Mouse (Mus musculus): ENCODE data around the gene Arid3c. TPM values are rescaled to one million over a fixed set of nuclear protein-coding genes. Genes with fewer than 3 reads are reported as not detected.
A peak's percentile ranks its signal among the peaks of the same experiment; 100 is the strongest.

The Arid3c gene
- polyA plus RNA-seq, 1 experiment from 2014 or later: 0.47 TPM

DNA sequence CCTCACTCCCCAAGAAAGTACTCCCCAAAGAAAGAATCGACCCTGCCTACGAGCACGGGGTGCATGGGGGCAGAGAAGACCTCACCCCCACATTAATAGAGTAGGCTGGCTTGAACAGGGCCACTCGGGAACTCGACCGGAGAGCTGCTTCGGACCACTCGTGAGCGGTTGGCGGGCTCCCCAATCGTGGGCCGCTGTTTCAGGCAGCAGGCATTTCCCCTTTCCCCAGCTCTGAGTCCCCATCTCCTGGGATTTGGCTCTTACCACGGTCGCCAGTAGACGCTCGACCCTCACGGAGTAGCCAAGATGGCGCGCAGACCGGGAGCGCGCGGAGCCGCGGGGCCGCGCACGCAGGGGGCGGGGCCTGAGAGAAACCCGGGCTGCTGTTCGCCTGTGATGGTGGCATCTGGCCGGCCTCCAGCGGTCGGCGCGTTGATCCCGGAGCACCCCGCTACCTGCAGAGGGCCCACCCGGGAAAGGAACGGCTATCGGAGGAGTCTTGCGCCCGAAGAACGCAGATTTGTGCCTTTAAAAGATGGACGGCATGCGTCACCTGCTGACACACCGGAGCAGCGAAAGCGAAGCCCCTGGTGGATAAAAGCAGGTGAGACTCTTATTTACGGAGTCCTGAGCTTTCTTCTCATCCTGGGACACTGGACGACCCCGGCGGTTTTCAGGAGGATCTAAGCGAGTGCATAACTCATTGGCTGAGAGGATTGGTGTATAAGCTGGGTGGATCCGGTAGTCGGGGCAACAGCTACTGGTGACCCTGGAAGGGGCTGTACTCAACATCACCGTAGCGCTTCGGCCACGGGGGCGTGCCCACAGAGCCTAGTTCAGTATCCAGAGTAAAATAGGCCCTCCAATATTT is 17.5 kb downstream of the Arid3c start, which contains the start of gene Rpp25l:
Rpp25l (minus strand) TSS at position 338 of the 871 bp plus-strand sequence.
- Histone ChIP-seq H3K9ac (replicated peaks; ENCODE audit: low read length) (peak within 1 kb of the TSS; percentile 84), H3K27ac (replicated peaks; ENCODE audit: low read depth, low read length) (peak within 1 kb of the TSS; percentile 78), H3K27me3 (ENCODE audit: control insufficient read depth, insufficient read depth, low read length) (no peaks in the 10 kb centered on the region), H3K4me3 (replicated peaks; ENCODE audit: low read depth, low read length) (peak within 1 kb of the TSS; percentile 79), H3K36me3 (ENCODE audit: control insufficient read depth, insufficient read depth, low read length) (peaks cover 30% of the 10 kb centered on the region), H3K9me3 (ENCODE audit: control insufficient read depth, low read length) (no peaks in the 10 kb centered on the region), H3K4me2 (ENCODE audit: low read length) (peak within 1 kb of the TSS; percentile 96), H3K4me1 (ENCODE audit: control insufficient read depth, insufficient read depth, low read length) (peaks cover 18% of the 10 kb centered on the region)
- WGBS: under 1% methylated on average over 61 of the region's 61 CpGs
- DNase-seq (peak; percentile 94), ATAC-seq (ENCODE audit: low FRiP score, low TSS enrichment) (peak; percentile 81)

DNA sequence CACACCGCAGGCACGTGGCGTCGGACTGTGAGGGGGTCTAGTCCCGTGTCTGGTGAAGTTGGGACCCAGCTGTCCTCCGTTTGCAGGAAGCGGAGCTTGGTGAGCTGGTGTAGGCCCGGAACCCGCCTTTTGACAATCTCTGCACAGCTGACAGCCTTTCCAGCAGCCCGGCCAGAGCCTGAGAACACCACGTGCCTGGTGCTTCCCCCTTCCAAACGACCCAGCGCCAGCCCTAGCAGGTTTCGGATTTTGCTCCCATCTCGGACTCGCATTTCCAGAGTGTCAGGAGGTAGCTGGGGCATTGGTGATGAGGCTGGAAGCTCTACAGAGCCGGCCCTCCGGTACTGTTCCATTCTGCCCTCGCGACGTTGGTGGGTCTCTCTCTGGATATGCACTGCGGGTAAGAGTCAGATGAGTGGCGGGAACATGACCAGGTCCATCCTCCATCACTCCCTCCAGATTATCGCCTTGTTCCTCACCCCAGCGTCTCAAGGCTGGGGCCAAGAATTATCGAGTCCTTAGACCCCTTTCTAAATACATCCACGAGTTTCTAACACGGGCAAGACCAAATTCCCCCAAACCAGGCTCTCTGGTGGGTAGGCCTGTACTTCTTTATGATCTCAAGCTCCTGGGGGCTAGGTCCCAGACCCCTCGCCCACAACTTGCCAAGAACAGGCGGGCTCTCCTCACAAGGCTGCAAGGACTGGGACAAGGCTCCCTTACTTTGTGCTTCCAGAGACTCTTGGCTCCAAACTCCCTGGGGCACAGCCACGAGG is 18.3 kb downstream of the Arid3c start:
- peak overlapping the region; percentile 84 for H3K9ac ChIP-seq (replicated peaks; ENCODE audit: low read length)
- no peaks in the 10 kb centered on the region for H3K9me3 ChIP-seq (ENCODE audit: control insufficient read depth, low read length)
- no peak; the same call in 1 of the 2 replicates for ATAC-seq (ENCODE audit: low FRiP score, low TSS enrichment)
- 42% methylated on average over 31 of the region's 31 CpGs for WGBS
- peak overlapping the region; percentile 78 for H3K27ac ChIP-seq (replicated peaks; ENCODE audit: low read depth, low read length)
- H3K36me3 ChIP-seq (ENCODE audit: control insufficient read depth, insufficient read depth, low read length): peaks cover 23% of the 10 kb centered on the region
- no peak for DNase-seq
- H3K4me1 ChIP-seq (ENCODE audit: control insufficient read depth, insufficient read depth, low read length): peaks cover 22% of the 10 kb centered on the region
- H3K4me3 ChIP-seq (replicated peaks; ENCODE audit: low read depth, low read length): peak overlapping the region; percentile 79
- no peaks in the 10 kb centered on the region for H3K27me3 ChIP-seq (ENCODE audit: control insufficient read depth, insufficient read depth, low read length)
- peak overlapping the region; percentile 96 for H3K4me2 ChIP-seq (ENCODE audit: low read length)

GRCm38 (mm10) chr4:41711705-41712375 is 19.1 kb downstream of the Arid3c start:
- peak overlapping the region; percentile 79 for H3K4me3 ChIP-seq (replicated peaks; ENCODE audit: low read depth, low read length)
- no peaks in the 10 kb centered on the region for H3K27me3 ChIP-seq (ENCODE audit: control insufficient read depth, insufficient read depth, low read length)
- DNase-seq (no peak), ATAC-seq (ENCODE audit: low FRiP score, low TSS enrichment) (no peak)
- no peaks in the 10 kb centered on the region for H3K9me3 ChIP-seq (ENCODE audit: control insufficient read depth, low read length)
- peaks cover 29% of the 10 kb centered on the region for H3K4me1 ChIP-seq (ENCODE audit: control insufficient read depth, insufficient read depth, low read length)
- peak overlapping the region; percentile 96 for H3K4me2 ChIP-seq (ENCODE audit: low read length)
- WGBS: 72% methylated on average over 16 of the region's 16 CpGs
- peak overlapping the region; percentile 84 for H3K9ac ChIP-seq (replicated peaks; ENCODE audit: low read length)
- H3K27ac ChIP-seq (replicated peaks; ENCODE audit: low read depth, low read length): no peak overlapping the region
- peaks cover 15% of the 10 kb centered on the region for H3K36me3 ChIP-seq (ENCODE audit: control insufficient read depth, insufficient read depth, low read length)

DNA sequence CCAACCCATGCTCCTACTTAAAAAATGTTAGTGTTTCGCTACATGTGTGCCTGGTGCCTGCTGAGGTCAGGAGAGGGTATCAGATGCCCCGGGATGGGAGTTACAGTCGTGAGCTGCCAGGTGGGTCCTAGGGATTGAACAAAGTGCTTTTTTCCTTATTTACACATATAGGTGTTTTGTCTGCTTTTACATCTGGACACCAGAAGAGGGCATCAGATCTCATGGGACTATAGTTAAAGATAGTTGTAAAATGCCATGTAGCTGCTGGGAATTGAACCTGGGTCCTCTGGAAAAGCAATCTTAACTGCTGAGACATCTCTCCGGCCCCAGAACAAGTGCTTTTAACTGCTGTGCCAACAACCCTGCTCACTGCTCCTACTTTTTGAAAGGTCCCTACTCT is 20.7 kb downstream of the Arid3c start:
- no peak for ATAC-seq (ENCODE audit: low FRiP score, low TSS enrichment)
- Histone ChIP-seq H3K27me3 (ENCODE audit: control insufficient read depth, insufficient read depth, low read length) (no peaks in the 10 kb centered on the region), H3K9me3 (ENCODE audit: control insufficient read depth, low read length) (no peaks in the 10 kb centered on the region), H3K4me1 (ENCODE audit: control insufficient read depth, insufficient read depth, low read length) (peaks cover 40% of the 10 kb centered on the region), H3K36me3 (ENCODE audit: control insufficient read depth, insufficient read depth, low read length) (peaks cover 9% of the 10 kb centered on the region; the same call in 1 of the 2 replicates), H3K27ac (replicated peaks; ENCODE audit: low read depth, low read length) (no peak overlapping the region), H3K9ac (replicated peaks; ENCODE audit: low read length) (no peak overlapping the region), H3K4me2 (ENCODE audit: low read length) (no peak overlapping the region), H3K4me3 (replicated peaks; ENCODE audit: low read depth, low read length) (no peak overlapping the region)
- no peak for DNase-seq
- whole genome bisulfite sequencing: 71% methylated on average over 4 of the region's 4 CpGs

DNA sequence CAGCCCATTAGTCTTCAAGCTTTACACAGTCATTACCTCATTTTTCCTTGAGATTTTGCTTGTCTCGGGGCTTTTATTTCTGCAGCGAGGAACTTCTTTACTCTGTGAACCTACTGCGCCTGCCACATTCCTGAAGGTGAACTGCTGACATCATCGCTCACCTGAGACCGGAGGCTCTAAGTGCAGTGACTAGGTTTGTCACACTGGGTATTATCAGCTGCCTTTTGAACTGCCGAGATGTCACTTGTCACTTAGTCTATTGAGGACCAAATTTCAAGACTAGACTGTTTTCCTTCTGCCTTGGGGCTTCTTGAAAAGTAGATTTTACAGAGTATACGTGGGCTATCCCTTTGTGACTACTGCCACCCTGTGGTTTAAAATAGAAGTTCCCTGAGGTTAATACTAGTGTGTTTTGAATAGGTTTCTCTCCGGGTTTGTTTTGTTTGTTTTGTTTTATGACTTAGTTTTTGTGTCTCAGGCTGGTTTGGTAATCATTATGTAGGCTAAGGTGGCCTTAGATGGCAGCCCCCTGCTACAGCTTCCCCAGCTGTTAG is 22.7 kb downstream of the Arid3c start:
- Histone ChIP-seq H3K4me1 (ENCODE audit: control insufficient read depth, insufficient read depth, low read length) (peaks cover 40% of the 10 kb centered on the region), H3K9me3 (ENCODE audit: control insufficient read depth, low read length) (no peaks in the 10 kb centered on the region), H3K27me3 (ENCODE audit: control insufficient read depth, insufficient read depth, low read length) (no peaks in the 10 kb centered on the region), H3K27ac (replicated peaks; ENCODE audit: low read depth, low read length) (peak overlapping the region; percentile 72; the same call in 1 of the 2 replicates), H3K4me3 (replicated peaks; ENCODE audit: low read depth, low read length) (no peak overlapping the region), H3K9ac (replicated peaks; ENCODE audit: low read length) (no peak overlapping the region), H3K4me2 (ENCODE audit: low read length) (no peak overlapping the region), H3K36me3 (ENCODE audit: control insufficient read depth, insufficient read depth, low read length) (peaks cover 5% of the 10 kb centered on the region; the same call in 1 of the 2 replicates)
- DNase-seq: peak; percentile 92
- WGBS: 47% methylated on average over 8 of the region's 8 CpGs
- ATAC-seq (ENCODE audit: low FRiP score, low TSS enrichment): no peak

DNA sequence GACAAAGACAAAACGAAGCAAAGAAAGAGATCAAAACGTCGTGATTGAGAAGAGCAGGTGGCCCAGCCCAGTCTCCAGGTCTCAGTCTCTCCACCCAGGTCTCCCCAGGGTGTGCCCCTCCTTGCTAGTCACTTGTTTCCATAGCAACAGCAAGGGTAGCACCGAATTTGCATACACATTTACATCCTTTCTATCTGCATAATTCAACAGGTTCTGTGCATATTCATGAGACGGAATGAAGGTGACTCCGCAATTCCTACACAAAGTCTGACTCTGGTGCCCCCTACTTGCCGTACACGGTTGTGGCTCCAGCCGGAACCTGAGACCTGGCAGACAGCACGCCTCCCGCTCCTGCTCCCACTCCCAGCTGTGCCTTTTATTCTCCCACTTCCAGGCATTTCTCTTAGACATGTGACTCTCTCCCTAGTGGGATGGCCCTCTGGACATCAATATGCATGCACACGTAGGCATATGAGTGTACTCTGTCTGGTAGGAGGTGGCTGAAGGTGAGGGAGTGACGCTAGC is 23.9 kb downstream of the Arid3c start:
- Histone ChIP-seq H3K9me3 (ENCODE audit: control insufficient read depth, low read length) (no peaks in the 10 kb centered on the region), H3K9ac (replicated peaks; ENCODE audit: low read length) (no peak overlapping the region; the same call in 1 of the 2 replicates), H3K4me2 (ENCODE audit: low read length) (peak overlapping the region; percentile 42), H3K4me1 (ENCODE audit: control insufficient read depth, insufficient read depth, low read length) (peaks cover 31% of the 10 kb centered on the region), H3K4me3 (replicated peaks; ENCODE audit: low read depth, low read length) (no peak overlapping the region), H3K27me3 (ENCODE audit: control insufficient read depth, insufficient read depth, low read length) (no peaks in the 10 kb centered on the region), H3K36me3 (ENCODE audit: control insufficient read depth, insufficient read depth, low read length) (peaks cover 5% of the 10 kb centered on the region; the same call in 1 of the 2 replicates), H3K27ac (replicated peaks; ENCODE audit: low read depth, low read length) (peak overlapping the region; percentile 73)
- ATAC-seq (ENCODE audit: low FRiP score, low TSS enrichment) (peak; percentile 84), DNase-seq (peak; percentile 93)
- WGBS: 0% methylated on average over 13 of the region's 13 CpGs

- Histone ChIP-seq H3K4me2 (ENCODE audit: low read length) (peak overlapping the region; percentile 42), H3K4me1 (ENCODE audit: control insufficient read depth, insufficient read depth, low read length) (peaks cover 23% of the 10 kb centered on the region), H3K4me3 (replicated peaks; ENCODE audit: low read depth, low read length) (no peak overlapping the region), H3K9me3 (ENCODE audit: control insufficient read depth, low read length) (no peaks in the 10 kb centered on the region), H3K9ac (replicated peaks; ENCODE audit: low read length) (no peak overlapping the region), H3K27ac (replicated peaks; ENCODE audit: low read depth, low read length) (peak overlapping the region; percentile 73), H3K36me3 (ENCODE audit: control insufficient read depth, insufficient read depth, low read length) (no peaks in the 10 kb centered on the region), H3K27me3 (ENCODE audit: control insufficient read depth, insufficient read depth, low read length) (no peaks in the 10 kb centered on the region)
- peak; percentile 69 for DNase-seq
- 45% methylated on average over 19 of the region's 19 CpGs for WGBS
- ATAC-seq (ENCODE audit: low FRiP score, low TSS enrichment): peak; percentile 32; the same call in 1 of the 2 replicates
These were observed 24.8 kb downstream of the Arid3c start for GRCm38 (mm10) chr4:41705922-41706754.
